Mouse (Mus musculus): Measurements from ENCODE around the gene Slc22a19. TPM values are rescaled to one million over a fixed set of nuclear protein-coding genes. Genes with fewer than 3 reads are reported as not detected.
"Not testable (repeated sequence)": the region's sequence is repeated elsewhere in the genome, so short reads cannot be mapped to it uniquely, and the experiment has no call there.

The Slc22a19 gene
- total RNA-seq (2014; fragmentation: Nextera tagmentation) (not detected in 2 replicates), total RNA-seq (2017) (not detected in 2 replicates)

DNA sequence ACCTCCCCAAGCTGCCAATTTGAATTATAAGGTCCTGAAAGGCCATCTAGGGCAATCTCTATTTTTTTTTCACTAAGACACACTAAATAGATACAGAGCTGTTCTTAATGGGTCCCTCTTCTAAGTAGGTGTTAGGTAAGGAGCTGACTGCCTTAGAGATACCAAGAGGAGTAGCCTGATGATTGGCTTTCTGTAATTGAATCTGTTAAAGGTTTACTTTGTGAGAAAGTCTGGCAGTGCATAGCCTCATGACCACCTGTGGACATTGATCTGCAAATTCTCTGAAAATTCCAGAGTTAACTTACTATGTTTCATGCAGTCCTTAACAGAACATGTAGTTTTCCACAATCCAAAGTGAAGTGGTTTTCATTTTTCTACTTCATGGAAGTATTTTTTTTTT is at the start of gene Slc22a19:
Slc22a19 (minus strand) TSS at position 163 of the 400 bp plus-strand sequence.
- ATAC-seq (replicated peaks; ENCODE audit: low FRiP score, low TSS enrichment, poor library complexity, severe bottlenecking), result no peak

DNA sequence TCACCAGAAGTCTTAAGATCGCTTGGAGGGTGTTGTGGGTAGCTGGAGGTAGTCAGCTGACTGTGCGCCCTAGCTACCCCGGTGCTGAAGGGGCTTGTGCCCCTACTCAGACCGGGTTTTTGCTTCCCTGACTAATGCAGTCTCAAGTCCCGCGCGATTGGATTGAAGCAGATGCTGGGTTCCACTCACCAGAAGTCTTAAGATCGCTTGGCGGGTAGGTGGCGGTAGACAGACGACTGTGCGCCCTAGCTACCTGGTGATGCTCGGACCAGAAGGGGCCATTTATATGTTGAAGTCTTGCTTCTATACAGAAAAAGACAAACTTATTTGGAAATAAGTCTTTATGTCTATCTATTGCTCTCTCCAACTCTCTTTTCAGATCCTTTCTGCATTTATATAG is 42.3 kb upstream of the Slc22a19 start:
- ATAC-seq (replicated peaks; ENCODE audit: low FRiP score, low TSS enrichment, poor library complexity, severe bottlenecking), result not testable (repeated sequence)

- ATAC-seq (replicated peaks; ENCODE audit: low FRiP score, low TSS enrichment, poor library complexity, severe bottlenecking), result no peak
Observed at GRCm38 (mm10) chr19:7729543-7729942, 18.4 kb upstream of the Slc22a19 start.

DNA sequence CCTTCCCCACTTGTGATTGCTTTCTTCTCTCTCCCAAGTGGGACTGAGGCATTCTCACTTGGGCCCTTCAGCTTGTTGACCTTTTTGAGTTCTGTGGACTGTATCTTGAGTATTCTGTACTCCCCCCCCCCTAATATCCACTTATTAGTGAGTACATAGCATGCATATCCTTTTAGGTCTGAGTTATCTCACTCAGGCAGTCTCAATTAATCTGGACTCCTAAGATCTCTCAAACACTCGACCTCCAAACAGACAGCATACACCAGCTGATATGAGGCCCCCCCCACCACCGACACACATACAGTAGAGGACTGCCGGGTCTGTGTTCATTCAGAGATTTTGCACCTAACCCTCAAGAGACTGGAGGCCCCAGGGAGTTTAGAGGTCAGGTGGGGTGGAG is 18.0 kb downstream of the Slc22a19 start:
- ATAC-seq (replicated peaks; ENCODE audit: low FRiP score, low TSS enrichment, poor library complexity, severe bottlenecking), result not testable (repeated sequence)

GRCm38 (mm10) chr19:7691259-7691658 is 19.9 kb downstream of the Slc22a19 start:
- ATAC-seq (replicated peaks; ENCODE audit: low FRiP score, low TSS enrichment, poor library complexity, severe bottlenecking), result no peak

DNA sequence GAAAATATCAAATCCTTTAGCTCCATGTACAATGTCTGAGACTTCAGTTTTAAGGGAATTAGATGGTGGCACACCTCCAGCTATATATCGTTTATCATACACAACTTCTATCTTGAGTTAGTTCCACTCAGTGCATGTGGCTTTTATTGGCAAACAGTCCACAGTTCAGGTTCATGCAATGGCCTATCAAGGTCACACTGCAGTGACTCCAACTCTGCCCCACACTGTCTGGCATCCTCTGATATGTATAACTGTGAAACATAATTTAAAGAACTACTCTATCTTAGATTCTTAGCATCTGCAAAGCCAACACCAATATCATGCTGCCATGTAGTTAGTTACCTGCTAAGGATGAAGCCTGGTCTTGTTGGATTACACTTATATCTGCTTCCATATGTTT is 23.1 kb downstream of the Slc22a19 start:
- ATAC-seq (replicated peaks; ENCODE audit: low FRiP score, low TSS enrichment, poor library complexity, severe bottlenecking), result no peak

GRCm38 (mm10) chr19:7672033-7672432 is 39.1 kb downstream of the Slc22a19 start:
- no peak for ATAC-seq (replicated peaks; ENCODE audit: low FRiP score, low TSS enrichment, poor library complexity, severe bottlenecking)

DNA sequence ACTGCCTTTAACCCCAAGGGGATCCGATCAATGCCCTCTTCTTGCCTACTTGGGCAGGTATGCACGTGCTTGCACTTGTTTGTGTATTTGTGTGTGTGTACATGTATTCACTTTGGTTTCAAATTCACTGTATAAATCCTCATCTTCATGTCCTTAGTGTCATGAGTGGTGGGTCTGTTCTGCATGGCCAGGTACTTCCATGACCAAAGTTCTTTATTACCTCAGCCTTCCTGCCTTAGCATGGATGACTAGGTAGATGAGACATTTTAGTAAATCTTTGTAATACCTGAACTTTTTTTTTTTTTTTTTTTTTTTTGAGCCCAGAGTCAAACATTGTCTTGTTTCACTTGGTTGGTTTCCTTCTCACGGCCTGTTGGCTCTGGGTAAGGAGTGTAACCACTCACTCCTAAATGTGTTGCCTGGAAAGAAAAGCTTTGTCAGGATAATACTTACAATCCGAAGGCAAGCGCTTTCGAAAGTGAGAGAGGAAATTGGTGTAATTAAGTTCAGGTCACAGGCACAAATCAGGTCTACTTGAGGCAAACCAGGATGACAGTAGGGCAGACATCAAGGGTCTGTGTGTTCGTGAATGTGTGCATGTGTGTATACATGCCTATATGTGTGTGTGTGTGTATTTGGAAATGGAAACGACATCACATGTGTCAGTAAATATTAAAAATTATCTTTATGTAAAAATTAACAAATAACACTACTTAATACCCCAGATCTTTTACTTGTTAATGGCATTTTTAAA is 62.0 kb downstream of the Slc22a19 start:
- ATAC-seq (replicated peaks; ENCODE audit: low FRiP score, low TSS enrichment, poor library complexity, severe bottlenecking), result no peak

GRCm38 (mm10) chr19:7633786-7634185 is 77.3 kb downstream of the Slc22a19 start:
- no peak for ATAC-seq (replicated peaks; ENCODE audit: low FRiP score, low TSS enrichment, poor library complexity, severe bottlenecking)

- no peak for ATAC-seq (replicated peaks; ENCODE audit: low FRiP score, low TSS enrichment, poor library complexity, severe bottlenecking)
Observed at GRCm38 (mm10) chr19:7633021-7633420, 78.1 kb downstream of the Slc22a19 start.

Other genes starting within 250 kb of the Slc22a19 start
- 79.7 and 98.2 TPM in 2 replicates for gene Rtn3, start 228.0 kb downstream of the Slc22a19 start, total RNA-seq (2014; fragmentation: Nextera tagmentation)
- gene Rtn3, start 228.0 kb downstream of the Slc22a19 start, total RNA-seq (2017), result 54.8 and 58.5 TPM in 2 replicates
- gene Atl3, start 217.3 kb downstream of the Slc22a19 start, total RNA-seq (2014; fragmentation: Nextera tagmentation), result 59.2 and 60.3 TPM in 2 replicates
- gene Atl3, start 217.3 kb downstream of the Slc22a19 start, total RNA-seq (2017), result 73.8 and 99.0 TPM in 2 replicates
- gene Pla2g16, start 153.9 kb downstream of the Slc22a19 start, total RNA-seq (2014; fragmentation: Nextera tagmentation), result 29.6 and 32.5 TPM in 2 replicates
- 25.6 and 37.9 TPM in 2 replicates for gene Pla2g16, start 153.9 kb downstream of the Slc22a19 start, total RNA-seq (2017)
- gene Lgals12, start 104.1 kb downstream of the Slc22a19 start, total RNA-seq (2014; fragmentation: Nextera tagmentation), result not detected in 2 replicates
- not detected in 2 replicates for gene Lgals12, start 104.1 kb downstream of the Slc22a19 start, total RNA-seq (2017)
- not detected in 2 replicates for gene Hrasls5, start 98.8 kb downstream of the Slc22a19 start, total RNA-seq (2014; fragmentation: Nextera tagmentation)
- gene Hrasls5, start 98.8 kb downstream of the Slc22a19 start, total RNA-seq (2017), result not detected in 2 replicates
- not detected in 2 replicates for gene Slc22a26, start 91.4 kb upstream of the Slc22a19 start, total RNA-seq (2014; fragmentation: Nextera tagmentation)
- not detected in 2 replicates for gene Slc22a26, start 91.4 kb upstream of the Slc22a19 start, total RNA-seq (2017)